Mouse (Mus musculus) CH12F3 (cell line): ENCODE data around the gene Rab5c.

Experiments used
- in situ Hi-C: fragments of 300-500 bp; cut with MboI; formaldehyde crosslinking; loops from 2 replicates; pipeline ENCODE4 v1.14.3; 2020; ENCODE audit warnings: low sequenced_read_pairs

The Rab5c gene

GRCm38 (mm10) chr11:100738066-100738604 is at the start of gene Rab5c:
Gene Rab5c, minus strand, starts transcription at chr11:100738215.
- in situ Hi-C loops, result no loop called here

GRCm38 (mm10) chr11:100785774-100786173 is 47.8 kb upstream of the Rab5c start:
- in situ Hi-C loops, result no loop called here

GRCm38 (mm10) chr11:100784286-100784685 is 46.3 kb upstream of the Rab5c start:
- in situ Hi-C loops, result no loop called here

GRCm38 (mm10) chr11:100782568-100782967 is 44.6 kb upstream of the Rab5c start:
- in situ Hi-C loops, result no loop called here

- in situ Hi-C loops, result no loop called here
These were observed 43.9 kb upstream of the Rab5c start for GRCm38 (mm10) chr11:100781763-100782475.

- in situ Hi-C loops, result no loop called here
These were observed 42.2 kb upstream of the Rab5c start for GRCm38 (mm10) chr11:100780247-100780646.

GRCm38 (mm10) chr11:100778069-100778468 is 40.1 kb upstream of the Rab5c start:
- in situ Hi-C loops, result no loop called here

- in situ Hi-C loops, result no loop called here
These were observed 37.9 kb upstream of the Rab5c start for GRCm38 (mm10) chr11:100775921-100776320.

GRCm38 (mm10) chr11:100774261-100774660 is 36.2 kb upstream of the Rab5c start:
- in situ Hi-C loops, result no loop called here

- in situ Hi-C loops, result no loop called here
These were observed 32.8 kb upstream of the Rab5c start, which contains the start of gene Ghdc for GRCm38 (mm10) chr11:100770646-100771408. Gene Ghdc, minus strand, starts transcription at chr11:100770957.

GRCm38 (mm10) chr11:100769980-100770379 is 32.0 kb upstream of the Rab5c start:
- in situ Hi-C loops, result no loop called here

GRCm38 (mm10) chr11:100767871-100768270 is 29.9 kb upstream of the Rab5c start:
- in situ Hi-C loops, result no loop called here

- in situ Hi-C loops, result no loop called here
These were observed 28.7 kb upstream of the Rab5c start for GRCm38 (mm10) chr11:100766726-100767125.

- in situ Hi-C loops, result no loop called here
These were observed 24.8 kb upstream of the Rab5c start, which contains the start of gene Hcrt for GRCm38 (mm10) chr11:100762831-100763230. Gene Hcrt, minus strand, starts transcription at chr11:100762931.

GRCm38 (mm10) chr11:100761547-100762045 is 23.6 kb upstream of the Rab5c start:
- in situ Hi-C loops, result no loop called here

GRCm38 (mm10) chr11:100759611-100760233 is 21.7 kb upstream of the Rab5c start, which contains the start of gene Kcnh4:
Gene Kcnh4, minus strand, starts transcription at chr11:100759942.
- in situ Hi-C loops, result no loop called here

- in situ Hi-C loops, result no loop called here
These were observed 20.9 kb upstream of the Rab5c start for GRCm38 (mm10) chr11:100758707-100759610.

GRCm38 (mm10) chr11:100757566-100757965 is 19.6 kb upstream of the Rab5c start:
- in situ Hi-C loops, result no loop called here

- in situ Hi-C loops, result no loop called here
These were observed 18.5 kb upstream of the Rab5c start for GRCm38 (mm10) chr11:100756476-100756875.

GRCm38 (mm10) chr11:100754693-100755057 is 16.7 kb upstream of the Rab5c start:
- in situ Hi-C loops, result no loop called here
